Mouse (Mus musculus): ENCODE data around the gene Chmp6.

The Chmp6 gene

GRCm38 (mm10) chr11:119959714-119960113, 46.5 kb downstream of the Chmp6 start:
- no peak for DNase-seq (ENCODE audit: low spot score)

- no peak for DNase-seq (ENCODE audit: low spot score)
These were observed 47.4 kb downstream of the Chmp6 start for GRCm38 (mm10) chr11:119960671-119961070.

DNA sequence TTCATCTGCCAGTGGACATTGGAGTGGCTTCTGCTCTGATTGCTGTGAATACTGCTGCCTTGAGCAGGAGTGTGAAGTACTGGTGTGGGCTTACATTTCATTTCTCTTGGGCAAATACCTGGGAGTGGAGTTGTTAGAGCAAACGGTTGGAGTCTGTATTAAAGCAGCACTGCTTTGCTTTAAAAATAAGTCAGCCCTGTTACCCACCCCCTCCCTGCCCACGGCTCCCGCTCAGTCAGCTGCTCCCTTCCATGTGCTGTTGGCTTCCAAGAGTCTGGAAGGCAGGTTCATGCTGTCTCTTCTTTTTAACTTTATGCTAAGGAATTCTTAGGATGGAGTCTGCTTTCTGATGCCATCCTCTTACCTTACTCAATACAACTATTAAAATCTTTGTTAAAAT, 48.3 kb downstream of the Chmp6 start:
- DNase-seq (ENCODE audit: low spot score) = no peak

DNA sequence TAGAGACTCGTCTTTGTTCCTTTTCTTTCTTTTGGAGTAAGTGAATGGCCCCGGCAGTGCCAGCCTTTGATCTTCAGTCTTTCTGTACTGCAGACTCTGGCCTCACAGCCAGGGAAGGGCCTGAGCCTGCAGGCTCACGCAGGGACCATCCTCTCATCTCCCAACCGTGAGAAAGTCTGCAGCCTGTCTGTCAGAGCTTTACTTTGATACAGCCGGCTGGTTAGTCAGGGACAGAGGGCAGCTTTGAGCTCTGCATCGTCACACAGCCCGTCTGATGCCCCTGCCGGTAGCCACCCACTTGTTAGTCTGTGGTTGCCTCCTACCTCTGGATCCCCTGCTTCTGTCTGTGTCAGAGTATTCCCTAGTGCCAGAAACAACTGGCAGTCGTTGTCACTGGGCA, 51.8 kb downstream of the Chmp6 start:
- no peak for DNase-seq (ENCODE audit: low spot score)

DNA sequence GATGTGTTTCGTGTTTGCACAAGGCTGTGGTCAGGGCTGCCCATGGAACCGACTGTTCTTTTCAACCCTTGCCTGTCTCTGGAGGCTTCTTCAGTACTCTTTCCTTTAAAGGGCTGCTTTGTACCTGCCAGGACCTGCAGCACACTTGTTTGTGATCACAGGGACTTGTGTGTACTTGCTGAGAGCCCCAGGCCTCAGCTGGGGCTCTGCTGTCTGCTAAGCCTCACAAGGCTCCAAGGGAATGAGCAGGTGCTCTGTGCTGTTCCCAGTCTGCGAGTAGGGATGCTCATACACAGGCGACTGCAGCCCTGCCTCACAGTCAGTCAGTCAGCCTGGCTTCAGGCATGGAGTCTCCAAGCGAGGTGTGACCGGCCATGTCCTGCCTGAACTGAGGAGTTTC, 53.1 kb downstream of the Chmp6 start:
- no peak for DNase-seq (ENCODE audit: low spot score)

- DNase-seq (ENCODE audit: low spot score) = no peak
These were observed 54.2 kb downstream of the Chmp6 start for GRCm38 (mm10) chr11:119967401-119967800.

GRCm38 (mm10) chr11:119967892-119968291, 54.7 kb downstream of the Chmp6 start:
- DNase-seq (ENCODE audit: low spot score) = no peak
